Mouse (Mus musculus) lung, postnatal 0 days (tissue): ENCODE measurements around the gene Fbxo27. TPM values are rescaled to one million over a fixed set of nuclear protein-coding genes. Genes with fewer than 3 reads are reported as not detected.

Experiments
- ATAC-seq: fragments of 200-750 bp; cut with Nextera tagmentation; 2 replicates; pipeline ENCODE4 v1.8.0; 2017; ENCODE audit warnings: moderate library complexity
- DNase-seq: peaks from one replicate; pipeline ENCODE4 v3.0.0-alpha.2; 2016; ENCODE audit warnings: low spot score
- H3K27ac ChIP-seq: fragments of 300-500 bp; sonication (generic); 2 replicates; pipeline ENCODE4 v1.5.1; 2014; ENCODE audit warnings: antibody characterized with exemption, mild to moderate bottlenecking, low read length, mixed read lengths
- H3K27me3 ChIP-seq: fragments of 300-500 bp; sonication (generic); replicated peaks from 2 replicates; pipeline ENCODE4 v1.6.1; 2014; ENCODE audit warnings: low read length, mixed read lengths; ENCODE audit not compliant: insufficient read depth
- H3K36me3 ChIP-seq: fragments of 300-500 bp; sonication (generic); 2 replicates; pipeline ENCODE4 v1.6.1; 2014; ENCODE audit warnings: low read length, mixed read lengths; ENCODE audit not compliant: insufficient read depth
- H3K4me1 ChIP-seq: fragments of 300-500 bp; sonication (generic); 2 replicates; pipeline ENCODE4 v1.6.1; 2014; ENCODE audit warnings: antibody characterized with exemption, low read depth, low read length, mixed read lengths; ENCODE audit not compliant: insufficient read depth
- H3K4me2 ChIP-seq: fragments of 300-500 bp; sonication (generic); replicated peaks from 2 replicates; pipeline ENCODE4 v1.6.1; 2014; ENCODE audit warnings: low read depth, mild to moderate bottlenecking, low read length, moderate library complexity, mixed read lengths
- H3K4me3 ChIP-seq: fragments of 300-500 bp; sonication (generic); 2 replicates; pipeline ENCODE4 v1.5.1; 2014; ENCODE audit warnings: low read depth, low read length
- H3K9ac ChIP-seq: fragments of 300-500 bp; sonication (generic); replicated peaks from 2 replicates; pipeline ENCODE4 v1.6.1; 2014; ENCODE audit warnings: low read depth, mild to moderate bottlenecking
- H3K9me3 ChIP-seq: fragments of 300-500 bp; sonication (generic); 2 replicates; pipeline ENCODE4 v1.6.1; 2016; ENCODE audit warnings: low read length, mixed read lengths
- CTCF ChIP-seq: IDR thresholded peaks from 2 replicates; pipeline ENCODE4 v1.5.1; 2016; ENCODE audit warnings: antibody characterized with exemption, mild to moderate bottlenecking
- EP300 ChIP-seq: IDR thresholded peaks from 2 replicates; pipeline ENCODE4 v1.6.1; 2016; ENCODE audit warnings: antibody characterized with exemption, mild to moderate bottlenecking, control low read depth
- WGBS: fragments of 180-500 bp; shearing (Covaris S2); extraction: QIAGEN DNeasy Blood & Tissue Kit; methylation state at CpG from one replicate; pipeline ENCODE4 v1.1.7; 2014; 5-methylcytosine and 5-hydroxymethylcytosine counted together
- polyA plus RNA-seq: library from polyadenylated mRNA; unstranded; fragments of >200 nt; fragmentation: Nextera tagmentation; extraction: Ambion mirVana; gene quantifications from 2 replicates; pipeline ENCODE4 v1.2.1, GENCODE M21; 2015

The Fbxo27 gene
- polyA plus RNA-seq, 1 experiment from 2014 or later = 2.8 TPM

DNA sequence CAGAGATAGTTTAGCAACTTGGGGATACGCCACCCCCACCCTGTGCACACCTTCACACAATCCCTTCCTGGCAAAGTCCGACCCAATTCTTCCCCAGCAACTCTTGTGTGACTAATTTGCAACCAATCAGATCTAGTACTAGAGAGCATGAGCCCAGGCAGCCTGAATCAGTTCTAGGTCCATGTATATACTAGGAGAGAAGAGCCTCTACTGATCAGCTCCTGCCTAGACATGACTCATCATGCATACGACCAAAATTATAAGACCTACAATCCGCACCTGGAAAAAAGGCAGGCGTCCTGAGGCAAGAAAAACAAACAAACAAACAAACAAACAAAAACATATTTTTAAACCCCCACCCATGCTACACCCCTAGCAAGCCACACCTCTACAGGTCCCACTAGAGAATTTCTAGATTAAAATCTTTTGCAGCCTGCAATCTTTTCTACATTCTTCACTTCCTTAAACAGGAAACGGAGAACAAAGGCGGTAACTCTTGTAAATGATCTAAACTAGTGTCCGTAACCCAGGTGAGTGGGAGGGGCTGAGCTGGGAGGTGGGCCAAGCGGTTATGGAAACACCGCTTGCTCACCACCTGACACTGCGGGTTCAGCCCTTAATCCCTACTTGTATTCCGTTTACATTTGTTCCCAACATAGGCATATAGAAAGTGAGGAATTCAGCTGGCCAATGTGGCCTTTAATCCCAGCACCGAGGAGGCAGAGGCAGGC, 15.7 kb upstream of the Fbxo27 start:
- no peak for DNase-seq

GRCm38 (mm10) chr7:28677624-28678023, 15.0 kb upstream of the Fbxo27 start:
- Histone ChIP-seq H3K4me1 (no peaks in the 10 kb centered on the region), H3K4me2 (no peak overlapping the region), H3K27ac (no peak overlapping the region), H3K27me3 (no peaks in the 10 kb centered on the region), H3K9ac (no peak overlapping the region), H3K9me3 (no peaks in the 10 kb centered on the region), H3K4me3 (no peak overlapping the region), H3K36me3 (no peaks in the 10 kb centered on the region)
- DNase-seq (no peak), ATAC-seq (no peak)
- no peak for TF ChIP-seq EP300
- no peak for TF ChIP-seq CTCF
- 86% methylated on average over 8 of the region's 8 CpGs for WGBS

More for the DNA sequence above, 15.7 kb upstream of the Fbxo27 start:
- Histone ChIP-seq H3K4me1 (no peaks in the 10 kb centered on the region), H3K27ac (no peak overlapping the region), H3K36me3 (no peaks in the 10 kb centered on the region), H3K9ac (no peak overlapping the region), H3K27me3 (no peaks in the 10 kb centered on the region), H3K9me3 (no peaks in the 10 kb centered on the region), H3K4me2 (no peak overlapping the region), H3K4me3 (no peak overlapping the region)
- no peak for TF ChIP-seq CTCF
- TF ChIP-seq EP300 = no peak
- 66% methylated on average over 13 of the region's 13 CpGs for WGBS
- no peak for ATAC-seq

GRCm38 (mm10) chr7:28691075-28691474, 1.6 kb upstream of the Fbxo27 start:
- Histone ChIP-seq H3K9ac (no peak overlapping the region), H3K36me3 (no peaks in the 10 kb centered on the region), H3K27ac (no peak overlapping the region), H3K27me3 (no peaks in the 10 kb centered on the region), H3K4me1 (no peaks in the 10 kb centered on the region; the same call in 1 of the 2 replicates), H3K9me3 (no peaks in the 10 kb centered on the region), H3K4me3 (no peak overlapping the region), H3K4me2 (no peak overlapping the region)
- DNase-seq (no peak), ATAC-seq (no peak)
- TF ChIP-seq CTCF (no peak), EP300 (no peak)
- WGBS = 55% methylated on average over 7 of the region's 7 CpGs

- WGBS = 2% methylated on average over 30 of the region's 38 CpGs
- Histone ChIP-seq H3K36me3 (no peaks in the 10 kb centered on the region), H3K4me1 (no peaks in the 10 kb centered on the region; the same call in 1 of the 2 replicates), H3K9ac (no peak overlapping the region), H3K27ac (no peak overlapping the region), H3K4me2 (peak overlapping the region; percentile 74), H3K4me3 (peak overlapping the region; percentile 43), H3K27me3 (no peaks in the 10 kb centered on the region), H3K9me3 (no peaks in the 10 kb centered on the region)
- DNase-seq = peak; percentile 95
- peak; percentile 94 for ATAC-seq
- TF ChIP-seq CTCF = peak; percentile 28; the same call in 1 of the 2 replicates
- no peak for TF ChIP-seq EP300
Observed at GRCm38 (mm10) chr7:28693321-28693966, 795 bp downstream of the Fbxo27 start.

- WGBS = 10% methylated on average over 14 of the region's 14 CpGs
- no peak for TF ChIP-seq EP300
- no peak for TF ChIP-seq CTCF
- Histone ChIP-seq H3K4me1 (no peaks in the 10 kb centered on the region; the same call in 1 of the 2 replicates), H3K9ac (no peak overlapping the region), H3K4me3 (no peak overlapping the region), H3K36me3 (no peaks in the 10 kb centered on the region), H3K9me3 (no peaks in the 10 kb centered on the region), H3K27ac (no peak overlapping the region), H3K4me2 (peak overlapping the region; percentile 18), H3K27me3 (no peaks in the 10 kb centered on the region)
- ATAC-seq (no peak), DNase-seq (no peak)
Observed at GRCm38 (mm10) chr7:28694423-28694822, 1.8 kb downstream of the Fbxo27 start.

GRCm38 (mm10) chr7:28694966-28695511, 2.4 kb downstream of the Fbxo27 start:
- Histone ChIP-seq H3K4me1 (no peaks in the 10 kb centered on the region; the same call in 1 of the 2 replicates), H3K4me2 (no peak overlapping the region), H3K9ac (no peak overlapping the region), H3K36me3 (no peaks in the 10 kb centered on the region), H3K27me3 (no peaks in the 10 kb centered on the region), H3K4me3 (no peak overlapping the region), H3K27ac (no peak overlapping the region), H3K9me3 (no peaks in the 10 kb centered on the region)
- ATAC-seq (no peak), DNase-seq (no peak)
- TF ChIP-seq CTCF = no peak
- TF ChIP-seq EP300 = no peak
- WGBS = 46% methylated on average over 8 of the region's 8 CpGs
